Mouse (Mus musculus) heart, adult 2 months (tissue): ENCODE measurements around the gene Mtf1.

Experiments used
- CTCF ChIP-seq: fragments of 200-600 bp; IDR thresholded peaks from 2 replicates; pipeline ENCODE4 v1.8.1; 2022; ENCODE audit warnings: antibody characterized with exemption, mild to moderate bottlenecking, moderate library complexity
- POLR2A ChIP-seq: fragments of 200-500 bp; IDR thresholded peaks from 2 replicates; pipeline ENCODE4 v1.6.1; 2011; ENCODE audit warnings: mild to moderate bottlenecking, low read depth, low read length, control low read depth; ENCODE audit not compliant: insufficient read depth

GRCm38 (mm10) chr4:124858370-124858769 lies 56.5 kb downstream of the Mtf1 start:
- TF ChIP-seq CTCF: no peak
- no peak for TF ChIP-seq POLR2A
